ENCODE assay signal across 8 mouse cellular contexts in genomic region chr16:55966212-55966871, GRCm38 (mm10). TPM values are rescaled to one million over a fixed set of nuclear protein-coding genes. Genes with fewer than 3 reads are reported as not detected.
DNase-seq lines count a peak whose midpoint lies in the region; ATAC-seq and TF ChIP-seq lines count a peak whose summit lies in the region.

TSS of gene Rpl24 (plus strand) at chr16:55966275.

- peak within 1 kb of the TSS; percentile 91 for H3K27ac ChIP-seq in forebrain, embryonic 15.5 days (replicated peaks)

- TF ChIP-seq POLR2A in lung, adult 2 months (IDR thresholded peaks at IDR 0.05; ENCODE audit: borderline replicate concordance, extremely low read depth, low read depth, low read length): peak; percentile 42; the same call in 1 of the 2 replicates

- peak within 1 kb of the TSS; percentile 82 for H3K9ac ChIP-seq in forebrain, embryonic 15.5 days (replicated peaks)

- peak within 1 kb of the TSS; percentile 70 for H3K4me2 ChIP-seq in forebrain, embryonic 15.5 days (replicated peaks)

- peak within 1 kb of the TSS; percentile 85 for H3K4me3 ChIP-seq in forebrain, embryonic 15.5 days
- H3K4me3 ChIP-seq in lung, adult 2 months (replicated peaks; ENCODE audit: extremely low read depth, low read depth, low read length): peak within 1 kb of the TSS; percentile 92

- peak; percentile 95 for DNase-seq in ES-CJ7 (ENCODE audit: low read depth, low spot score)
- peak; percentile 89 for DNase-seq in cerebellum, adult 11 months
- DNase-seq in heart, postnatal 25 days (ENCODE audit: low spot score): peak; percentile 89
- DNase-seq in layer of hippocampus, adult 18-20 months (ENCODE audit: low spot score in 2 of 2): peak; percentile 95 to 98
- peak; percentile 95 for DNase-seq in lung, adult 2 months
- DNase-seq in thymus, adult 18-20 months: peak; percentile 84 to 89

- intact Hi-C loops in heart, postnatal 25 days (cut with DNase I): loop anchor here (2.0 to 5.0 kb wide), 3 partner anchors 62 to 166 kb away; partner anchors contain the start of gene Pcnp

- no peak for TF ChIP-seq CTCF in lung, adult 2 months (IDR thresholded peaks at IDR 0.05; ENCODE audit: insufficient read depth, low read length)

- no peaks in the 10 kb centered on the region for H3K27me3 ChIP-seq in forebrain, embryonic 15.5 days

- peaks cover 30% of the 10 kb centered on the region for H3K36me3 ChIP-seq in forebrain, embryonic 15.5 days

- ATAC-seq in forebrain, embryonic 15.5 days (replicated peaks): peak; percentile 97
- ATAC-seq in neutrophil, adult 5-6 weeks (ENCODE audit: extremely low read depth, insufficient number of reproducible peaks, low FRiP score, poor library complexity, severe bottlenecking): peak; percentile 95

- no peaks in the 10 kb centered on the region for H3K9me3 ChIP-seq in forebrain, embryonic 15.5 days

- peaks cover 27% of the 10 kb centered on the region for H3K4me1 ChIP-seq in forebrain, embryonic 15.5 days
- peaks cover 6% of the 10 kb centered on the region for H3K4me1 ChIP-seq in lung, adult 2 months (ENCODE audit: control insufficient read depth, insufficient read depth, low read length)

- WGBS in forebrain, embryonic 15.5 days: under 1% methylated on average over 42 of the region's 42 CpGs
- under 1% methylated on average over 42 of the region's 42 CpGs for WGBS in lung, adult 2 months

RNA-seq across cellular contexts. Expression of gene Rpl24, which starts in this region (rescaled TPM):
- 581 and 585 TPM in 2 replicates for polyA plus RNA-seq in forebrain, embryonic 15.5 days (2015; fragmentation: Nextera tagmentation; extraction: Ambion mirVana)
- 100 to 1,000 TPM; 504 to 557 TPM for total RNA-seq in heart, postnatal 25 days (2021)
- total RNA-seq in layer of hippocampus, adult 18-20 months (2021): 100 to 1,000 TPM; 411 to 431 TPM
- polyA plus RNA-seq in lung, adult 2 months (2012; rRNA removed): 61.7 and 86.4 TPM in 2 replicates
- total RNA-seq in neutrophil, adult 5-6 weeks (2017): 417 and 420 TPM in 2 replicates

Comparison
In these comparisons a context has a peak if more than half of its experiments do, and no peak if none do; other contexts are left out.
1. Peak in every context shown above with its lines: DNase-seq, ATAC-seq, H3K4me3 ChIP-seq and H3K27ac ChIP-seq.